Mouse (Mus musculus) subcutaneous adipose tissue, adult 2 months (tissue): ENCODE measurements around the gene Pusl1. TPM values are rescaled to one million over a fixed set of nuclear protein-coding genes. Genes with fewer than 3 reads are reported as not detected.

Experiments
- polyA plus RNA-seq: library from polyadenylated mRNA; depleted of rRNA; stranded (reverse); fragments of >200 nt; gene quantifications from 2 replicates; pipeline ENCODE4 v1.2.3, GENCODE M21; 2012; ENCODE audit warnings: low replicate concordance; rRNA removed

The Pusl1 gene
- polyA plus RNA-seq: 68.2 and 105 TPM in 2 replicates

DNA sequence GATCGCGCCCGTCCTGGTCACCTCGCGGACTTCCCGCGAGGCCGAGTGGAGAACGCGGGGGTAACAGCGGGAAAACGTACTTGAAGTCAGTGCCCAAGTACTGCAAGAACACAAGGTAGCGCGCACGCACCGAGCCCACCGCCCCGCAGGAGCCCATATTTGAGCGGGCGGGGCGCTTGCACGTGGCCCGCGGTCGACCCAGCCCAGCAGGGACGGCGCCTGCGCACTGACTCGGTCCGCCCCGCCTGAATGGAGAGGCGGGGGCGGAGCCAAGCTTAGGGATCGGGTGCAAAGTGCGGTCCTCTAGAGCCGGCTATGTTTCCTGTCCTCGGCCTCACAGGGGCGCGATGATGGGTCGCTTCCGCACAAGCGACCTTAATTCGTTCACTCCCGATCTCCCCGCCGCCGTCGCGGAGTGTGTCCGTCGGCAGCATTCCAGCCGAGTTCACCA lies at the start of gene Pusl1, which contains the start of gene Acap3:
Gene Pusl1, minus strand, starts transcription at position 231 of the 451 bp plus-strand sequence.
Gene Acap3, plus strand, starts transcription at position 272 of the 451 bp plus-strand sequence.

DNA sequence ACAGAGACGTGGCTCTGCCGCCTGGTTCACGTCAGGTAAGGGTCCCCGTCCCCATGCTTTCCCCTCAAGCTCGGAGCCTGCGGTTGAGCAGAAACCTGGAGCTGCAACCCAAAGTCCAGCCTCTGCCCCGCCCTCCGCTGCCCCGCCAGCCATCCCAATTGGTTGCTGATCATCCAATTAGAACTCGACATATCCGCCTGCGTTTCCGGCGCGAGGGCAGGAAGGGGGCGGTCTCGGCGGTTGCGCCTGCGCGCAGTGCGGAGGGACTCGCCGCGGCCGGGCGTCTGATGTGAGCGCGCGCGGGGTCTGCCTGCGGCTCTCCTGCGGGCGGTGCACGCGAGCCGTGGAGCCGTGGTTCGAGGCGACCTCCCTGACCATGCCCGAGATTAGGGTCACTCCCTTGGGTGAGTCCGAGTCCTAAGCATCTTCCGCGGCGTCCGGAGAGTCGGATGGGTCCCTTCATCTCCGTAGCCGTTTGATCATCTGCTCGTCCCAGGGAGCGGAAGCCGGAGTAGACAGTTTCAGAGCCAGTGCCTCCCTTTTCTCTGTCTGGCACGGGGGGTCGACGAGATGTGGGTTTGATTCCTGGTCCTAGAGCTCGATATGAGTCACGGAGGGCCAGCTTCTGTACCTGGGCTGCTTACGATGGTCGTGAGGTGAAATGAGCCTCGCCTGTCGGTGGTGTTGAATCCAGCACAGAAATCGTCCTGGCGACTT lies 22.1 kb downstream of the Pusl1 start, which contains the start of the genes Cptp and Ints11:
Gene Cptp, minus strand, starts transcription at position 124 of the 717 bp plus-strand sequence.
Gene Ints11, plus strand, starts transcription at position 230 of the 717 bp plus-strand sequence.

DNA sequence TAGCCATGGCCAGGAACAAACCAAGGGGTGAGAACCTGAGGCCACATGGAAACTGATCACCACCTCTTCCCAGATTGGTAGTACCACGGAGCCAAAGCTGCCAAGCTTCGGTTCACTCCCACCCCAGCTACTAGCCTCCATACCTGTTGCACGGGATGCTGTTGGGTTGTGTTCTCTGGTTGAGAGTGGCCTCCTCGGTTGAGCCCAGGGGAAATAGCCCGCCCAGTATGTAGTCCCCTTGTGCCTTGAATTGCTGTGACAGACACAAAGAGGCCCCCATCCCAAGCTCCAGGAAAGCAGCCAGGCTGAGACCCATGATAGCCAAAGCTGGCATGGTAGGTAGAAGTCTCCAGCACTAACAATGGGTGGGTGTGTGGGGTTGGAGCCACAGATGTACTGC lies 28.6 kb downstream of the Pusl1 start, which contains the start of gene Tas1r3:
Gene Tas1r3, minus strand, starts transcription at position 362 of the 400 bp plus-strand sequence.

DNA sequence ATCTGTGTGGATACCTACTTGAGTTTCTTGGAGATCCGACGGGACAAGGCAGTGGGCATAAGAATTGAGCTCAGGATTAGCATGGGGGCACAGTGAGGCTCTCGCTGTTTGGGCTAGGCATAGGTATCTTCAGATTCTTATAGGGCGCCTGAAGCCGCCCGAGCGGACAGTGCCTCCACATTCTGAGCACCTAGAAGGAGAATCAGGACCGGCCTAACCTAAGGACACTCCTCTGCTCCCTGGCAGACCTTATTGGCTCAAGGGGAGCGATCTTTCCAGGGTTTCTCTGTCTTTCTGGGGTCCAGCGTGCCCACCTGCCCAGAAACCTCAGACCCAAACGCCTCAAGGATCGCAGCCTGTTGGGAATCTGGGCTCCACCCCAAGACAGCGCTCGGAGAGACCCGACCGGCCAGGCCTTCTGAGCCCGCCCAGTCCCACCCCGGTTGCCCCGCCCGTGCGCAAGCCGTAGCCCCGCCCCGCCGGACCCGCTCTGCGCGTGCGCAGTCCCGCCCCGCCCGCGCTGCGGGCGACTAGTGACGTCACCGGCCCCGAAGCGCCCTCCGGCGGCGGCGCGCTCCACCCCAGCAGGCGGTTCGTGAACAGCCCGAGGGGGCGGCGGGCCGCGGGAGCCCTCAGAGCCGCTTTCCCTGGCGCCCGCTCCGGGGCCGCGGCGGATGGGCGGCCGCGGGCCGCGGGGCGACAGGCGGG lies 44.6 kb downstream of the Pusl1 start, which contains the start of gene Dvl1:
Gene Dvl1, plus strand, starts transcription at position 532 of the 708 bp plus-strand sequence.

DNA sequence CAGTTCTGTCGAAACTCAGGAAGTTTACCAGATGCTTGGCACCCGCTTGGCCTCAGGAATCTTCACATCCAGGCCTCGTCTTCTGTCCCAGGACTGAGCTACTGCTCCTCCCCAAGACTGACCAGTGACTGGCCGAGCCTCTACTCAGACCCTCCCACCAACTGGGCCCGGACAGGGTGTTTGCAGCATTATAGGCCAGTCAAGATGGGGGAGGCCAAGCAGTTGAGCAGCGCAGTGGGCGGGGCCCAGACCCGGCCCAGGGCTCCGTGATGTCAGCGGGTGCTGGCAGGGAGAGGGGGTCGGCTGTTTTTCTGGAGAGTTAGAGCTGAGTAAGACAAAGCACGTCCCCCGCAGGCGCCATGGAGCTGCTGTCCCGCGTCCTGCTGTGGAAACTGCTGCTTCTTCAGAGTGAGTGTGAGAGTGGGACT lies 52.1 kb downstream of the Pusl1 start, which contains the start of gene Mxra8:
Gene Mxra8, plus strand, starts transcription at position 198 of the 428 bp plus-strand sequence.

Other genes with a start within 250 kb of the Pusl1 start
- not detected in 2 replicates for gene Gm10563, start 246.4 kb downstream of the Pusl1 start, polyA plus RNA-seq
- gene Mmp23, start 238.4 kb downstream of the Pusl1 start, polyA plus RNA-seq: 79.6 and 268 TPM in 2 replicates
- 54.0 and 110 TPM in 2 replicates for gene Mib2, start 222.6 kb downstream of the Pusl1 start, polyA plus RNA-seq
- gene Fndc10, start 197.4 kb downstream of the Pusl1 start, polyA plus RNA-seq: 10.4 and 40.4 TPM in 2 replicates
- gene Ssu72, start 187.0 kb downstream of the Pusl1 start, polyA plus RNA-seq: 104 and 120 TPM in 2 replicates
- 1.1 and 2.9 TPM in 2 replicates for gene Tmem240, start 157.0 kb downstream of the Pusl1 start, polyA plus RNA-seq
- 103 and 149 TPM in 2 replicates for gene Atad3a, start 130.7 kb downstream of the Pusl1 start, polyA plus RNA-seq
- gene Vwa1, start 117.1 kb downstream of the Pusl1 start, polyA plus RNA-seq: 21.0 and 37.2 TPM in 2 replicates
- 1.9 and 5.3 TPM in 2 replicates for gene Tmem88b, start 105.9 kb downstream of the Pusl1 start, polyA plus RNA-seq
- 0.24 and 0.50 TPM in 2 replicates for gene Ankrd65, start 101.3 kb downstream of the Pusl1 start, polyA plus RNA-seq
- 86.1 and 127 TPM in 2 replicates for gene Mrpl20, start 88.9 kb downstream of the Pusl1 start, polyA plus RNA-seq
- 92.1 and 107 TPM in 2 replicates for gene Ccnl2, start 79.3 kb downstream of the Pusl1 start, polyA plus RNA-seq
- 126 and 179 TPM in 2 replicates for gene Aurkaip1, start 60.5 kb downstream of the Pusl1 start, polyA plus RNA-seq
- gene Mxra8, start 52.1 kb downstream of the Pusl1 start, polyA plus RNA-seq: 377 and 387 TPM in 2 replicates
- 126 and 153 TPM in 2 replicates for gene Dvl1, start 44.4 kb downstream of the Pusl1 start, polyA plus RNA-seq
- gene Tas1r3, start 28.4 kb downstream of the Pusl1 start, polyA plus RNA-seq: 0.69 and 0.95 TPM in 2 replicates
- gene Cptp, start 22.3 kb downstream of the Pusl1 start, polyA plus RNA-seq: 28.1 and 32.4 TPM in 2 replicates
- 30.7 and 42.4 TPM in 2 replicates for gene Ints11, start 22.2 kb downstream of the Pusl1 start, polyA plus RNA-seq
- 34.4 and 52.7 TPM in 2 replicates for gene Acap3, start within 50 bp of the Pusl1 start, polyA plus RNA-seq
- gene Ube2j2, start 52.0 kb upstream of the Pusl1 start, polyA plus RNA-seq: 38.8 and 56.4 TPM in 2 replicates
- 71.3 and 112 TPM in 2 replicates for gene C1qtnf12, start 70.5 kb upstream of the Pusl1 start, polyA plus RNA-seq
- gene B3galt6, start 100.9 kb upstream of the Pusl1 start, polyA plus RNA-seq: 4.7 and 9.8 TPM in 2 replicates
- gene Sdf4, start 101.1 kb upstream of the Pusl1 start, polyA plus RNA-seq: 75.5 and 103 TPM in 2 replicates
- 3.2 and 4.5 TPM in 2 replicates for gene Tnfrsf4, start 122.1 kb upstream of the Pusl1 start, polyA plus RNA-seq
- gene Tnfrsf18, start 134.4 kb upstream of the Pusl1 start, polyA plus RNA-seq: 1.6 and 3.9 TPM in 2 replicates
- 2.1 TPM in 1 of 2 replicates, not detected in the other for gene Ttll10, start 167.6 kb upstream of the Pusl1 start, polyA plus RNA-seq
- gene 9430015G10Rik, start 218.2 kb upstream of the Pusl1 start, polyA plus RNA-seq: 12.2 and 43.4 TPM in 2 replicates
- gene Rnf223, start 238.7 kb upstream of the Pusl1 start, polyA plus RNA-seq: 0.20 and 0.82 TPM in 2 replicates